Comparison of ENCODE assay signal across 24 mouse cellular contexts in genomic region chrX:12432289-12432688, GRCm38 (mm10).
A peak's percentile ranks its signal among the peaks of the same experiment; 100 is the strongest.
DNase-seq lines count a peak whose midpoint lies in the region; ATAC-seq and TF ChIP-seq lines count a peak whose summit lies in the region.
"Had no signal": no experiment of that assay in that cellular context is flagged by ENCODE, and none has a peak within 500 bp of the region (broad histone marks: within the 10 kb centered on the region; RNA-seq: fewer than 3 reads in every experiment).

No protein-coding gene starts in this region.

- no peak overlapping the region for H3K27ac ChIP-seq in heart, adult 2 months
- H3K27ac ChIP-seq in lung, embryonic 14.5 days (ENCODE audit: low read depth): no peak overlapping the region
- no peak overlapping the region for H3K27ac ChIP-seq in MEL (ENCODE audit: control insufficient read depth, low read depth, low read length)
- no peak overlapping the region for H3K27ac ChIP-seq in gastrocnemius, adult 2 months
- H3K27ac ChIP-seq: embryonic facial prominence, embryonic 13.5 days; forebrain, embryonic 10.5 days; forebrain, embryonic 15.5 days; kidney, embryonic 15.5 days; left cerebral cortex, adult 2 months; limb, embryonic 13.5 days; liver, embryonic 13.5 days; macrophage had no signal

- H3K4me2 ChIP-seq in lung, embryonic 14.5 days: no peak overlapping the region
- H3K4me2 ChIP-seq: embryonic facial prominence, embryonic 13.5 days; forebrain, embryonic 15.5 days; kidney, embryonic 15.5 days; limb, embryonic 13.5 days; liver, embryonic 13.5 days had no signal

- no peak for TF ChIP-seq POLR2A in heart, adult 2 months (IDR thresholded peaks at IDR 0.05; ENCODE audit: insufficient read depth, low read depth, low read length)
- no peak for TF ChIP-seq POLR2A in MEL (IDR thresholded peaks at IDR 0.05; ENCODE audit: control insufficient read depth in 1 of 2, insufficient read depth in 1 of 2, low read depth in 1 of 2, low read length in 2 of 2, poor library complexity in 1 of 2)

- WGBS in heart, adult 2 months: 92% methylated on average over 2 of the region's 2 CpGs
- 91% methylated on average over 2 of the region's 2 CpGs for WGBS in lung, embryonic 14.5 days

- no peak overlapping the region for H3K9ac ChIP-seq in heart, adult 2 months (ENCODE audit: low read depth, low read length)
- H3K9ac ChIP-seq in lung, embryonic 14.5 days: no peak overlapping the region
- no peak overlapping the region for H3K9ac ChIP-seq in MEL (ENCODE audit: control insufficient read depth, low read depth, low read length, poor library complexity, severe bottlenecking)
- H3K9ac ChIP-seq: embryonic facial prominence, embryonic 13.5 days; forebrain, embryonic 15.5 days; kidney, embryonic 15.5 days; limb, embryonic 13.5 days; liver, embryonic 13.5 days had no signal

- H3K9me3 ChIP-seq in lung, embryonic 14.5 days (ENCODE audit: low read depth, low read length): no peaks in the 10 kb centered on the region
- H3K9me3 ChIP-seq in MEL (replicated peaks; ENCODE audit: insufficient read depth, low read length): no peaks in the 10 kb centered on the region
- H3K9me3 ChIP-seq: embryonic facial prominence, embryonic 13.5 days; forebrain, embryonic 10.5 days; forebrain, embryonic 15.5 days; kidney, embryonic 15.5 days; liver, embryonic 13.5 days had no signal

- 0 out of 2 replicates have a peak, but pooled peaks have one; percentile 2 for TF ChIP-seq CTCF in heart, adult 2 months (IDR thresholded peaks at IDR 0.05)
- peak; percentile 24; the same call in 1 of the 2 replicates for TF ChIP-seq CTCF in lung, embryonic 14.5 days (IDR thresholded peaks at IDR 0.05; ENCODE audit: low read depth)
- TF ChIP-seq CTCF in MEL (IDR thresholded peaks at IDR 0.05 in 2 of 3, conservative IDR thresholded peaks at IDR 0.05 in 1 of 3; ENCODE audit: control insufficient read depth in 1 of 3, insufficient read depth in 1 of 3, low read depth in 2 of 3, low read length in 3 of 3, poor library complexity in 1 of 3, severe bottlenecking in 1 of 3): peak; percentile 9 to 43 (median 32); a peak in 4 of 6 replicates
- TF ChIP-seq CTCF in gastrocnemius, adult 2 months (IDR thresholded peaks at IDR 0.05): no peak

- H3K4me3 ChIP-seq in heart, adult 2 months: no peak overlapping the region
- H3K4me3 ChIP-seq in lung, embryonic 14.5 days (ENCODE audit: low read depth, low read length): no peak overlapping the region
- no peak overlapping the region for H3K4me3 ChIP-seq in MEL (ENCODE audit: control insufficient read depth in 1 of 2, insufficient read depth in 1 of 2, low read depth in 2 of 2, low read length in 2 of 2)
- H3K4me3 ChIP-seq in gastrocnemius, adult 2 months: no peak overlapping the region
- H3K4me3 ChIP-seq: embryonic facial prominence, embryonic 13.5 days; forebrain, embryonic 10.5 days; forebrain, embryonic 15.5 days; kidney, embryonic 15.5 days; left cerebral cortex, adult 2 months; limb, embryonic 13.5 days; liver, embryonic 13.5 days had no signal

- peak; percentile 6; the same call in 1 of the 2 replicates for TF ChIP-seq RAD21 in MEL (IDR thresholded peaks at IDR 0.05; ENCODE audit: low read depth, low read length)

- no peaks in the 10 kb centered on the region for H3K79me2 ChIP-seq in heart, adult 2 months (replicated peaks; ENCODE audit: control insufficient read depth, insufficient read depth, low read length)
- H3K79me2 ChIP-seq in MEL (ENCODE audit: control insufficient read depth, insufficient read depth, low read length, poor library complexity): no peaks in the 10 kb centered on the region

- intact Hi-C loops in heart, adult 2 months (cut with DNase I): no loop called here
- intact Hi-C loops in gastrocnemius, adult 2 months (cut with DNase I): no loop called here

- no peaks in the 10 kb centered on the region for H3K4me1 ChIP-seq in heart, adult 2 months (ENCODE audit: control insufficient read depth, insufficient read depth, low read length)
- no peaks in the 10 kb centered on the region for H3K4me1 ChIP-seq in lung, embryonic 14.5 days (ENCODE audit: insufficient read depth)
- H3K4me1 ChIP-seq in MEL (ENCODE audit: control insufficient read depth in 1 of 2, insufficient read depth in 2 of 2, low read length in 2 of 2): no peaks in the 10 kb centered on the region
- H3K4me1 ChIP-seq: embryonic facial prominence, embryonic 13.5 days; forebrain, embryonic 15.5 days; kidney, embryonic 15.5 days; limb, embryonic 13.5 days; liver, embryonic 13.5 days had no signal

- no peak for ATAC-seq in lung, embryonic 14.5 days (ENCODE audit: insufficient read depth)
- ATAC-seq: forebrain, embryonic 15.5 days had no signal

- H3K36me3 ChIP-seq in heart, adult 2 months (ENCODE audit: control insufficient read depth, insufficient read depth, low read length): no peaks in the 10 kb centered on the region
- H3K36me3 ChIP-seq in lung, embryonic 14.5 days (ENCODE audit: insufficient read depth): no peaks in the 10 kb centered on the region
- H3K36me3 ChIP-seq in MEL (ENCODE audit: control insufficient read depth in 1 of 2, insufficient read depth in 2 of 2, low read length in 2 of 2): no peaks in the 10 kb centered on the region
- H3K36me3 ChIP-seq: embryonic facial prominence, embryonic 13.5 days; forebrain, embryonic 10.5 days; forebrain, embryonic 15.5 days; kidney, embryonic 15.5 days; limb, embryonic 13.5 days; liver, embryonic 13.5 days had no signal

- DNase-seq in heart, adult 2 months: no peak
- no peak for DNase-seq in heart, adult 8-10 months (ENCODE audit: low spot score)
- DNase-seq in lung, embryonic 14.5 days: no peak
- DNase-seq in lung, adult 18-20 months: no peak
- DNase-seq in MEL (ENCODE audit: low read depth, low spot score): peak; percentile 26
- DNase-seq in induced T-regulatory cell, adult 2 months (ENCODE audit: low read depth): peak; percentile 4
- DNase-seq in gastrocnemius, adult 2 months: no peak
- no peak for DNase-seq in testis, postnatal 14 days (ENCODE audit: low spot score)
- DNase-seq: adrenal gland, postnatal 25 days; cerebellum, adult 18-20 months; cerebellum, postnatal 10 days; heart, postnatal 14 days; kidney, adult 18-20 months; kidney, postnatal 25 days; liver, embryonic 13.5 days; midbrain, embryonic 14.5 days; thymus, postnatal 14 days had no signal

- no peaks in the 10 kb centered on the region for H3K27me3 ChIP-seq in heart, adult 2 months (ENCODE audit: control insufficient read depth, insufficient read depth, low read length)
- H3K27me3 ChIP-seq in lung, embryonic 14.5 days (ENCODE audit: insufficient read depth, low read length): no peaks in the 10 kb centered on the region
- H3K27me3 ChIP-seq in MEL (ENCODE audit: control insufficient read depth in 1 of 2, insufficient read depth in 2 of 2, low read length in 2 of 2): no peaks in the 10 kb centered on the region; a peak in 1 of 4 replicates
- H3K27me3 ChIP-seq: forebrain, embryonic 15.5 days; limb, embryonic 13.5 days; liver, embryonic 13.5 days had no signal

- TF ChIP-seq EP300 in heart, adult 2 months (IDR thresholded peaks at IDR 0.05; ENCODE audit: insufficient read depth, low read depth, low read length): no peak
- TF ChIP-seq EP300 in MEL (IDR thresholded peaks at IDR 0.05; ENCODE audit: low read depth in 1 of 2, low read length in 2 of 2): no peak

TF ChIP-seq in MEL, 35 proteins besides CTCF, POLR2A, EP300 and RAD21:
- TF ChIP-seq UBTF (IDR thresholded peaks at IDR 0.05; ENCODE audit: borderline replicate concordance, insufficient read depth, low read depth, low read length): no peak
- no peak for TF ChIP-seq E2F4 (IDR thresholded peaks at IDR 0.05; ENCODE audit: borderline replicate concordance, low read depth, low read length)
- no peak for TF ChIP-seq GABPA (IDR thresholded peaks at IDR 0.05; ENCODE audit: low read depth, low read length)
- no peak for TF ChIP-seq RCOR1 (IDR thresholded peaks at IDR 0.05; ENCODE audit: low read depth, low read length)
- no peak for TF ChIP-seq ZKSCAN1 (IDR thresholded peaks at IDR 0.05; ENCODE audit: low read depth, low read length)
- TF ChIP-seq HCFC1 (IDR thresholded peaks at IDR 0.05; ENCODE audit: low read depth, low read length): no peak
- no peak for TF ChIP-seq KAT2A (conservative IDR thresholded peaks at IDR 0.05; ENCODE audit: low read depth, low read length)
- no peak for TF ChIP-seq ZMIZ1 (IDR thresholded peaks at IDR 0.05; ENCODE audit: low read depth, low read length)
- no peak for TF ChIP-seq MXI1 (IDR thresholded peaks at IDR 0.05; ENCODE audit: low read depth, low read length)

Comparison
In these comparisons a context has a peak if more than half of its experiments do, and no peak if none do; other contexts are left out.
1. DNase-seq: peak in MEL (single experiment) and induced T-regulatory cell, adult 2 months (single experiment); none in heart, adult 2 months (0 of 2), heart, adult 8-10 months (single experiment), lung, embryonic 14.5 days (single experiment), lung, adult 18-20 months (0 of 2), gastrocnemius, adult 2 months (single experiment) and testis, postnatal 14 days (single experiment).